8 mouse cellular contexts compared by ENCODE assay signal in the genomic region with DNA sequence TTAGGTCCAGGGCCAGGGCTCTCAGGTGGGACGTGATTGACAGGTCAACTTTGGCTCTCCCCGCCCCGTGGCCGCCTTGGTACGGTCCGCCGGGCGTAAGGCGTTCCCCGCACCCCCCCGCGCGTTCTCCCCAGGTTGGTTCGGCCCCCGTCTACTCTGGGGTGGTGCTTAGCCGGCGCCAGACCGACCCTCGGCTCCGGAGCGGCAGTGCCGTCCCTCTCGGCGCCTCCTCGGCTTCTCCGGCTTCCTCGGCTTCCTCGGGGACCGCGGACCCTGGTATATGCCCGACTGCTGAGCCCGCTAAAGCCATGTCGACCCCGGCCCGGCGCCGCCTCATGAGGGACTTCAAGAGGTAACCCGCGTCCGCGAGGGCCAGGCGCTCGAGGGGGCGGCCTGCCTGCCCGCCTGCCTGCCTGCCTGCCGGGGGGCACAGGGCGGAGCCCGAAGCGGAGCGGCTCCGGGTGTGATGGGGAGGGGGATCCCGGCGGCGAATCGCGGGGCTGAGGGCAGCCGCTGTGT. TPM values are rescaled to one million over a fixed set of nuclear protein-coding genes. Genes with fewer than 3 reads are reported as not detected.
DNase-seq lines count a peak whose midpoint lies in the region; ATAC-seq lines count a peak whose summit lies in the region.

No protein-coding gene starts in this region.

- peaks cover 6% of the 10 kb centered on the region for H3K4me1 ChIP-seq in hindbrain, embryonic 14.5 days (replicated peaks; ENCODE audit: control insufficient read depth, insufficient read depth, low read length)

- no peaks in the 10 kb centered on the region; the same call in 1 of the 2 replicates for H3K36me3 ChIP-seq in hindbrain, embryonic 14.5 days (replicated peaks; ENCODE audit: control insufficient read depth, insufficient read depth)

- H3K9me3 ChIP-seq in hindbrain, embryonic 14.5 days (ENCODE audit: control insufficient read depth, low read length): no peaks in the 10 kb centered on the region

- ATAC-seq in hindbrain, embryonic 14.5 days (ENCODE audit: low FRiP score): peak; percentile 97

- WGBS in hindbrain, embryonic 14.5 days: 18% methylated on average over 53 of the region's 57 CpGs

- peak overlapping the region; percentile 77 for H3K9ac ChIP-seq in hindbrain, embryonic 14.5 days

- no peaks in the 10 kb centered on the region for H3K27me3 ChIP-seq in hindbrain, embryonic 14.5 days (ENCODE audit: control insufficient read depth, insufficient read depth, low read length)

- H3K4me3 ChIP-seq in hindbrain, embryonic 14.5 days (replicated peaks; ENCODE audit: low read length): peak overlapping the region; percentile 63

- H3K27ac ChIP-seq in hindbrain, embryonic 14.5 days: peak overlapping the region; percentile 72

- peak overlapping the region; percentile 62 for H3K4me2 ChIP-seq in hindbrain, embryonic 14.5 days (replicated peaks)

- peak; percentile 91 for DNase-seq in R1 (ENCODE audit: low read depth, low spot score)
- peak; percentile 90 to 95 for DNase-seq in cerebellum, postnatal 25 days
- DNase-seq in frontal cortex, postnatal 25 days (ENCODE audit: low spot score in 2 of 2): peak; percentile 60 to 80
- DNase-seq in hindbrain, embryonic 14.5 days (ENCODE audit: low spot score): peak; percentile 71
- peak; percentile 79 to 81 for DNase-seq in layer of hippocampus, postnatal 25 days (ENCODE audit: extremely low spot score in 1 of 2, low spot score in 1 of 2)
- DNase-seq in lung, postnatal 14 days: peak; percentile 91
- peak; percentile 86 for DNase-seq in ovary, postnatal 36 days (ENCODE audit: low spot score)
- peak; percentile 93 for DNase-seq in thymus, postnatal 14 days

RNA-seq across cellular contexts. Expression of a gene that starts 0.3 kb away (rescaled TPM):
- 24.6 and 25.3 TPM in 2 replicates for polyA plus RNA-seq in hindbrain, embryonic 14.5 days (2014; fragmentation: Nextera tagmentation; extraction: Ambion mirVana)
- total RNA-seq in layer of hippocampus, postnatal 25 days (2021): 10 to 100 TPM; 37.0 to 39.3 TPM

RNA-seq across cellular contexts. Expression of a gene that starts 0.5 kb away (rescaled TPM):
- 132 and 134 TPM in 2 replicates for polyA plus RNA-seq in hindbrain, embryonic 14.5 days (2014; fragmentation: Nextera tagmentation; extraction: Ambion mirVana)
- 10 to 100 TPM; 55.8 to 61.8 TPM for total RNA-seq in layer of hippocampus, postnatal 25 days (2021)

RNA-seq across cellular contexts. Expression of a gene that starts 28.5 kb away (rescaled TPM):
- 21.4 and 24.6 TPM in 2 replicates for polyA plus RNA-seq in hindbrain, embryonic 14.5 days (2014; fragmentation: Nextera tagmentation; extraction: Ambion mirVana)
- 10 to 100 TPM; 31.8 to 32.4 TPM for total RNA-seq in layer of hippocampus, postnatal 25 days (2021)

Comparison
In these comparisons a context has a peak if more than half of its experiments do, and no peak if none do; other contexts are left out.
1. Peak in every context shown above with its lines: DNase-seq, ATAC-seq, H3K4me3 ChIP-seq and H3K27ac ChIP-seq.